ENCODE assay signal across 16 mouse cellular contexts in the genomic region with DNA sequence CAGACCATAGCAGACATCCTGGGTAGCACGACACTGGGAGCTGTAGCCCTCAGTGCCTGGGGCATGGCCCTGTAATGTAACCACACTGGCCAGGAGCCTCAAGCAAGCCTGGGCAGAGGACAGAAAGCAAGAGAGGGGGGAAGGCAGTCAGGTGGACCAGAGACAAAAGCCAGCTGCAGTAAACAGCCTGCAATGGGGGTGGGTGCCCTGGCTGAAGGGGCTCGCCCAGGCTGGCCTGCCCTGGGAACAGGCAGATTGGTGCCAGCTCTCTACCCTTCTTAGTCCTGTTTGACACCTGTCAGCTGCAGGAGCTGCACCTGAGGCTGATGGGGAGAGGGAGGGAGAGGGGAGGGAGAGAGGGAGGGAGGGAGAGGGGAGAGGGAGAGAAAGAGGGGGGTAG. TPM values are rescaled to one million over a fixed set of nuclear protein-coding genes. Genes with fewer than 3 reads are reported as not detected.
DNase-seq lines count a peak whose midpoint lies in the region; ATAC-seq and TF ChIP-seq lines count a peak whose summit lies in the region.
"Had no signal": no experiment of that assay in that cellular context is flagged by ENCODE, and none has a peak within 500 bp of the region (broad histone marks: within the 10 kb centered on the region; RNA-seq: fewer than 3 reads in every experiment).

No protein-coding gene starts in this region.

- no peak overlapping the region for H3K9ac ChIP-seq in intestine, embryonic 16.5 days (ENCODE audit: low read depth, low read length)
- no peak overlapping the region for H3K9ac ChIP-seq in intestine, postnatal 0 days (ENCODE audit: low read depth, low read length)
- no peak overlapping the region for H3K9ac ChIP-seq in forebrain, embryonic 16.5 days (replicated peaks; ENCODE audit: low read depth, low read length)
- H3K9ac ChIP-seq in stomach, postnatal 0 days (ENCODE audit: low read length): no peak overlapping the region

- no peaks in the 10 kb centered on the region for H3K36me3 ChIP-seq in intestine, embryonic 16.5 days (ENCODE audit: control insufficient read depth, insufficient read depth, low read length)
- H3K36me3 ChIP-seq in intestine, postnatal 0 days (ENCODE audit: control insufficient read depth, insufficient read depth): no peaks in the 10 kb centered on the region
- H3K36me3 ChIP-seq in spleen, adult 2 months (ENCODE audit: control insufficient read depth, insufficient read depth, low read length): peaks cover 4% of the 10 kb centered on the region
- H3K36me3 ChIP-seq in forebrain, embryonic 16.5 days (ENCODE audit: control insufficient read depth, insufficient read depth): no peaks in the 10 kb centered on the region
- no peaks in the 10 kb centered on the region for H3K36me3 ChIP-seq in stomach, postnatal 0 days (ENCODE audit: control insufficient read depth, insufficient read depth, low read length)

- no peaks in the 10 kb centered on the region for H3K27me3 ChIP-seq in intestine, embryonic 16.5 days (replicated peaks; ENCODE audit: control insufficient read depth, insufficient read depth, low read length)
- no peaks in the 10 kb centered on the region for H3K27me3 ChIP-seq in intestine, postnatal 0 days (replicated peaks; ENCODE audit: control insufficient read depth, insufficient read depth, low read length)
- no peaks in the 10 kb centered on the region for H3K27me3 ChIP-seq in spleen, adult 2 months (ENCODE audit: control insufficient read depth, insufficient read depth, low read length)
- H3K27me3 ChIP-seq in forebrain, embryonic 16.5 days (replicated peaks; ENCODE audit: control insufficient read depth, insufficient read depth, low read length): no peaks in the 10 kb centered on the region
- no peaks in the 10 kb centered on the region for H3K27me3 ChIP-seq in stomach, postnatal 0 days (ENCODE audit: control insufficient read depth, insufficient read depth, low read length)

- WGBS in intestine, embryonic 16.5 days: 64% methylated on average over 2 of the region's 2 CpGs
- WGBS in intestine, postnatal 0 days: 86% methylated on average over 2 of the region's 2 CpGs
- WGBS in spleen, adult 2 months: 49% methylated on average over 2 of the region's 2 CpGs
- WGBS in forebrain, embryonic 16.5 days: 50% methylated on average over 2 of the region's 2 CpGs
- 72% methylated on average over 2 of the region's 2 CpGs for WGBS in stomach, postnatal 0 days

- peaks cover 32% of the 10 kb centered on the region for H3K4me1 ChIP-seq in intestine, embryonic 16.5 days (ENCODE audit: control insufficient read depth, insufficient read depth, low read length)
- H3K4me1 ChIP-seq in intestine, postnatal 0 days (replicated peaks; ENCODE audit: control insufficient read depth, insufficient read depth, low read length): peaks cover 9% of the 10 kb centered on the region
- H3K4me1 ChIP-seq in spleen, adult 2 months (ENCODE audit: control insufficient read depth, insufficient read depth, insufficient read length): peaks cover 52% of the 10 kb centered on the region; the same call in 1 of the 2 replicates
- peaks cover 54% of the 10 kb centered on the region for H3K4me1 ChIP-seq in forebrain, embryonic 16.5 days (replicated peaks; ENCODE audit: control insufficient read depth, insufficient read depth, low read length)
- peaks cover 4% of the 10 kb centered on the region; the same call in 1 of the 2 replicates for H3K4me1 ChIP-seq in stomach, postnatal 0 days (replicated peaks; ENCODE audit: control insufficient read depth, insufficient read depth)

- H3K27ac ChIP-seq in intestine, embryonic 16.5 days (ENCODE audit: low read length): no peak overlapping the region
- no peak overlapping the region for H3K27ac ChIP-seq in intestine, postnatal 0 days (ENCODE audit: low read depth, low read length)
- peak overlapping the region; percentile 55 for H3K27ac ChIP-seq in spleen, adult 2 months (ENCODE audit: insufficient read depth, low read length)
- 0 out of 2 replicates have a peak overlapping the region, but pooled peaks have one; percentile 0 for H3K27ac ChIP-seq in forebrain, embryonic 16.5 days (ENCODE audit: low read length)
- no peak overlapping the region for H3K27ac ChIP-seq in stomach, postnatal 0 days (replicated peaks)

- no peak for DNase-seq in spleen, adult 2 months (ENCODE audit: low read depth in 1 of 2, low spot score in 2 of 2)
- no peak for DNase-seq in spleen, postnatal 36 days (ENCODE audit: low spot score in 2 of 2)
- no peak for DNase-seq in stomach, postnatal 0 days (ENCODE audit: low spot score)
- no peak for DNase-seq in thymus, postnatal 14 days
- DNase-seq: cerebellum, adult 8-10 months; kidney, adult 18-20 months; lung, postnatal 4 days; right cerebral cortex, postnatal 14 days; thymus, postnatal 25 days had no signal

- TF ChIP-seq CTCF in intestine, postnatal 0 days (IDR thresholded peaks at IDR 0.05; ENCODE audit: low read depth): no peak
- TF ChIP-seq CTCF in spleen, adult 2 months (IDR thresholded peaks at IDR 0.05; ENCODE audit: extremely low read depth, insufficient read depth, insufficient read length, insufficient replicate concordance): no peak
- TF ChIP-seq CTCF in stomach, postnatal 0 days (IDR thresholded peaks at IDR 0.05; ENCODE audit: low read depth): no peak

- ATAC-seq in intestine, embryonic 16.5 days: peak; percentile 25; the same call in 1 of the 2 replicates
- no peak for ATAC-seq in intestine, postnatal 0 days
- no peak for ATAC-seq in forebrain, embryonic 16.5 days
- ATAC-seq in stomach, postnatal 0 days (ENCODE audit: low FRiP score, low TSS enrichment): 0 out of 2 replicates have a peak, but pooled peaks have one; percentile 6
- no peak for ATAC-seq in cerebellum, adult (ENCODE audit: insufficient number of reproducible peaks, low FRiP score, low TSS enrichment)
- ATAC-seq: CD4-positive, CD25-positive, alpha-beta regulatory T cell, adult 4 months had no signal

- no peaks in the 10 kb centered on the region for H3K9me3 ChIP-seq in intestine, embryonic 16.5 days (ENCODE audit: control insufficient read depth, low read length)
- no peaks in the 10 kb centered on the region for H3K9me3 ChIP-seq in intestine, postnatal 0 days (ENCODE audit: control insufficient read depth)
- H3K9me3 ChIP-seq in forebrain, embryonic 16.5 days (ENCODE audit: control insufficient read depth, low read length): no peaks in the 10 kb centered on the region
- H3K9me3 ChIP-seq in stomach, postnatal 0 days (ENCODE audit: control insufficient read depth, low read length): no peaks in the 10 kb centered on the region

- no peak for TF ChIP-seq EP300 in stomach, postnatal 0 days (optimal IDR thresholded peaks at IDR 0.05)

- no peak overlapping the region for H3K4me2 ChIP-seq in intestine, embryonic 16.5 days (ENCODE audit: low read depth, low read length)
- no peak overlapping the region for H3K4me2 ChIP-seq in intestine, postnatal 0 days (replicated peaks; ENCODE audit: low read depth)
- H3K4me2 ChIP-seq in forebrain, embryonic 16.5 days (ENCODE audit: low read length): no peak overlapping the region
- H3K4me2 ChIP-seq in stomach, postnatal 0 days (replicated peaks; ENCODE audit: low read depth): no peak overlapping the region

- TF ChIP-seq POLR2A in spleen, adult 2 months (IDR thresholded peaks at IDR 0.05; ENCODE audit: low read depth, low read length): no peak

- no peak overlapping the region for H3K4me3 ChIP-seq in intestine, embryonic 16.5 days (ENCODE audit: low read length)
- no peak overlapping the region for H3K4me3 ChIP-seq in intestine, postnatal 0 days (ENCODE audit: low read depth, low read length)
- H3K4me3 ChIP-seq in spleen, adult 2 months (ENCODE audit: extremely low read depth, insufficient read depth, insufficient read length): no peak overlapping the region
- H3K4me3 ChIP-seq in forebrain, embryonic 16.5 days (replicated peaks; ENCODE audit: low read length): no peak overlapping the region
- no peak overlapping the region for H3K4me3 ChIP-seq in stomach, postnatal 0 days (ENCODE audit: low read depth, low read length)

RNA-seq across cellular contexts. Expression of a gene that starts 50.1 kb away (rescaled TPM):
- polyA plus RNA-seq in intestine, embryonic 16.5 days (2015; fragmentation: Nextera tagmentation; extraction: Ambion mirVana): 13.1 and 14.8 TPM in 2 replicates
- polyA plus RNA-seq in intestine, postnatal 0 days (2015; fragmentation: Nextera tagmentation; extraction: Ambion mirVana): 5.9 and 6.5 TPM in 2 replicates
- polyA plus RNA-seq in spleen, adult 2 months (2012; rRNA removed): 24.2 and 26.2 TPM in 2 replicates
- 236 and 244 TPM in 2 replicates for polyA plus RNA-seq in forebrain, embryonic 16.5 days (2015; fragmentation: Nextera tagmentation; extraction: Ambion mirVana)
- 10.5 and 11.7 TPM in 2 replicates for polyA plus RNA-seq in stomach, postnatal 0 days (2015; fragmentation: Nextera tagmentation; extraction: Ambion mirVana)

RNA-seq across cellular contexts. Expression of a gene that starts 53.1 kb away (rescaled TPM):
- polyA plus RNA-seq in intestine, embryonic 16.5 days (2015; fragmentation: Nextera tagmentation; extraction: Ambion mirVana): not detected in 2 replicates
- polyA plus RNA-seq in intestine, postnatal 0 days (2015; fragmentation: Nextera tagmentation; extraction: Ambion mirVana): not detected in 2 replicates
- polyA plus RNA-seq in spleen, adult 2 months (2012; rRNA removed): not detected in 2 replicates
- polyA plus RNA-seq in forebrain, embryonic 16.5 days (2015; fragmentation: Nextera tagmentation; extraction: Ambion mirVana): not detected in 2 replicates
- polyA plus RNA-seq in stomach, postnatal 0 days (2015; fragmentation: Nextera tagmentation; extraction: Ambion mirVana): 0.27 TPM in 1 of 2 replicates, not detected in the other
- polyA plus RNA-seq: CD4-positive, CD25-positive, alpha-beta regulatory T cell, adult 4 months; large intestine, adult 2 months; liver, adult 2 months had no signal

Comparison
In these comparisons a context has a peak if more than half of its experiments do, and no peak if none do; other contexts are left out.
1. ATAC-seq: peak in intestine, embryonic 16.5 days (single experiment) and stomach, postnatal 0 days (single experiment); none in intestine, postnatal 0 days (single experiment), forebrain, embryonic 16.5 days (single experiment) and cerebellum, adult (single experiment).
2. H3K27ac ChIP-seq: peak in spleen, adult 2 months (single experiment) and forebrain, embryonic 16.5 days (single experiment); none in intestine, embryonic 16.5 days (single experiment), intestine, postnatal 0 days (single experiment) and stomach, postnatal 0 days (single experiment).